Mouse (Mus musculus) B cell, adult (primary cell): ENCODE results near the gene Gm20661. TPM values are rescaled to one million over a fixed set of nuclear protein-coding genes. Genes with fewer than 3 reads are reported as not detected.

ENCODE experiments used
- total RNA-seq: library from RNA; stranded (reverse); gene quantifications from 4 replicates; pipeline ENCODE4 v1.2.4, GENCODE M21; 2023; ENCODE audit not compliant: inconsistent age

Gm20661 gene
- total RNA-seq: 0.39 to 0.66 TPM in 2 of 4 replicates, not detected in the others

GRCm38 (mm10) chr9:107982681-107983346 is at the start of gene Gm20661:
Gm20661 (plus strand) TSS chr9:107983058.

GRCm38 (mm10) chr9:107935374-107935773 is 47.5 kb upstream of the Gm20661 start, which contains the start of gene Camkv:
Camkv (plus strand) TSS chr9:107935674.

GRCm38 (mm10) chr9:107949922-107950235 is 33.0 kb upstream of the Gm20661 start, which contains the start of gene Traip:
Traip (plus strand) TSS chr9:107950136.

GRCm38 (mm10) chr9:107975399-107976386 is 7.2 kb upstream of the Gm20661 start, which contains the start of gene Uba7:
Uba7 (plus strand) TSS chr9:107975505.

GRCm38 (mm10) chr9:107985131-107986119 is 2.6 kb downstream of the Gm20661 start, which contains the start of gene Inka1:
Inka1 (minus strand) TSS chr9:107985879.

GRCm38 (mm10) chr9:107992197-107992596 is 9.3 kb downstream of the Gm20661 start, which contains the start of gene Cdhr4:
Cdhr4 (plus strand) TSS chr9:107992497.

GRCm38 (mm10) chr9:107996049-107996448 is 13.2 kb downstream of the Gm20661 start, which contains the start of gene Gm20662:
Gm20662 (plus strand) TSS chr9:107996349.

GRCm38 (mm10) chr9:108001922-108002770 is 19.3 kb downstream of the Gm20661 start, which contains the start of gene Ip6k1:
Ip6k1 (plus strand) TSS chr9:108002501.

Other genes starting within 250 kb of the Gm20661 start
- 286 to 321 TPM (median 308 TPM) in 4 replicates for gene Rbm5, start 212.1 kb upstream of the Gm20661 start, total RNA-seq
- gene Rbm6, start 109.8 kb upstream of the Gm20661 start, total RNA-seq: 105 to 119 TPM (median 118 TPM) in 4 replicates
- 13.3 to 16.8 TPM (median 15.5 TPM) in 4 replicates for gene Mon1a, start 94.9 kb upstream of the Gm20661 start, total RNA-seq
- 0.09 to 0.67 TPM (median 0.62 TPM) in 4 replicates for gene Mst1r, start 76.2 kb upstream of the Gm20661 start, total RNA-seq
- gene Actl11, start 54.6 kb upstream of the Gm20661 start, total RNA-seq: not detected in 4 replicates
- gene Camkv, start 47.4 kb upstream of the Gm20661 start, total RNA-seq: not detected in 4 replicates
- 5.7 to 9.6 TPM (median 7.8 TPM) in 4 replicates for gene Traip, start 32.9 kb upstream of the Gm20661 start, total RNA-seq
- 177 to 208 TPM (median 186 TPM) in 4 replicates for gene Uba7, start 7.6 kb upstream of the Gm20661 start, total RNA-seq
- 1.1 to 3.4 TPM (median 2.3 TPM) in 4 replicates for gene Inka1, start 2.8 kb downstream of the Gm20661 start, total RNA-seq
- 0.61 TPM in 1 of 4 replicates, not detected in the others for gene Cdhr4, start 9.4 kb downstream of the Gm20661 start, total RNA-seq
- 1.6 to 4.2 TPM in 2 of 4 replicates, not detected in the others for gene Gm20662, start 13.3 kb downstream of the Gm20661 start, total RNA-seq
- 120 to 135 TPM (median 126 TPM) in 4 replicates for gene Ip6k1, start 19.4 kb downstream of the Gm20661 start, total RNA-seq
- 40.8 to 50.5 TPM (median 49.4 TPM) in 4 replicates for gene Gmppb, start 66.2 kb downstream of the Gm20661 start, total RNA-seq
- gene Amigo3, start 70.1 kb downstream of the Gm20661 start, total RNA-seq: 12.8 to 17.4 TPM (median 16.1 TPM) in 4 replicates
- 0.24 to 0.61 TPM in 2 of 4 replicates, not detected in the others for gene Mst1, start 97.4 kb downstream of the Gm20661 start, total RNA-seq
- gene Rnf123, start 100.3 kb downstream of the Gm20661 start, total RNA-seq: 221 to 235 TPM (median 235 TPM) in 4 replicates
- gene Apeh, start 111.5 kb downstream of the Gm20661 start, total RNA-seq: 132 to 156 TPM (median 150 TPM) in 4 replicates
- 0.13 to 0.32 TPM (median 0.20 TPM) in 4 replicates for gene Bsn, start 207.3 kb downstream of the Gm20661 start, total RNA-seq